Mouse (Mus musculus) bone marrow, adult 2 months (tissue): ENCODE data around the gene Gm3055. TPM values are rescaled to one million over a fixed set of nuclear protein-coding genes. Genes with fewer than 3 reads are reported as not detected.
"Not testable (repeated sequence)": the region's sequence is repeated elsewhere in the genome, so short reads cannot be mapped to it uniquely, and the experiment has no call there.

ENCODE experiments used
- H3K27ac ChIP-seq: fragments of 200-500 bp; 2 replicates; pipeline ENCODE4 v1.5.1; 2012; ENCODE audit warnings: low read depth, mild to moderate bottlenecking, control low read depth, inconsistent platforms, low read length; ENCODE audit not compliant: control insufficient read depth, poor library complexity, insufficient read depth
- H3K4me1 ChIP-seq: fragments of 200-500 bp; 2 replicates; pipeline ENCODE4 v1.6.1; 2011; ENCODE audit warnings: low read length; ENCODE audit not compliant: control insufficient read depth, insufficient read depth
- H3K4me3 ChIP-seq: fragments of 200-500 bp; replicated peaks from 2 replicates; pipeline ENCODE3; 2011; ENCODE audit warnings: mild to moderate bottlenecking, low read depth, low read length, control low read depth; ENCODE audit not compliant: control insufficient read depth
- WGBS: fragments of 180-500 bp; shearing (Covaris S2); methylation state at CpG from one replicate; pipeline ENCODE4 v1.1.7; 2018; 5-methylcytosine and 5-hydroxymethylcytosine counted together
- polyA plus RNA-seq: library from polyadenylated mRNA; stranded (reverse); fragments of >200 nt; gene quantifications from 2 replicates; pipeline ENCODE4 v1.2.4, GENCODE M21; 2011; ENCODE audit warnings: low replicate concordance; ENCODE audit not compliant: missing spikeins, insufficient read depth, insufficient read length

Gm3055 gene
- 2.0 TPM in 1 of 2 replicates, not detected in the other for polyA plus RNA-seq

DNA sequence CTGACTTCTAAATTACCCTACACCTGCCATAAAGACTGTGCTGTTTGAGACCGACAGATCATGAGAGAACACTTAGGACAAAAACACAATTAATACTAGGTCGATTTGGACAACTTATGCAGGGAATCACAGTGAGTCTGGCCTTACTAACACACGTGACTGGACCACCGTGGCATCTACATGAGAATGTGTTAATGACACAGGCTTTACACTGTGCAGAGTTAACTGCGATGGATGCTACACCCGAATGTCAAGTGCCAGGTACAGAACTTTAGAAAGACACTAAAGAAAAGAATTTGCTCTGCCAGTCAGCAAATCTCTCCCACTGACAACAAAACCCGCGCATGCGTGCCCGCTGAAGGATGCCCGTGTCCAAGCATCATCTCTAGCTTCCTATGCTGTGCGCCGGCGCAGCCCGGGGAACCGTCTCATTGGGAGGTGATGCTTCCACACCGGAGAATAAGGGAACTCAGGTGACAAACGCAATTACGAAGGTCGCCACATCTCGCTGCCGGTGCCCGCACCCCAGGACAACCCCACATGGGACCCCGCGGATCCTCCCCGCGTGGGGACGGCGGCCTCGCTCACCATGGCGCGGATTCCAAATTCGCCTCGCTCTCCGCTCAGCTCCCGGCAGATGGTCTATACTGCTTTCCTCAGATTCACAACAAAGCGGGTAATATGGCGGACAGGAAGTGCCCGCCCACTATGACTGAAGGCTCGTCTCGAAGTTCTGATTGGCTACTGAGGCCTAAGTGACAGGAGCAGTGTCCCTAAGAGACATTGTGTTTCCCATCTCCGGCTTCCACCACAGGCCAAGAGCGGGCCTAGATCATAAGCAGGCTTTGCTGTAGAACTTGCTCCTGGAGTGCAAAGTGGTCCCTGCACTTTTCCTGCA, at the start of gene Gm3055:
Gene Gm3055, minus strand, starts transcription at position 656 of the 898 bp plus-strand sequence.
- H3K4me1 ChIP-seq, H3K27ac ChIP-seq, H3K4me3 ChIP-seq: not testable (repeated sequence)
- no CpG with 5 or more reads among the region's 43 CpGs for WGBS

GRCm38 (mm10) chr10:81811899-81812298, 40.9 kb upstream of the Gm3055 start, which contains the start of gene Gm4767:
Gene Gm4767 (plus strand): TSS chr10:81812186.
- not testable (repeated sequence) for H3K4me1 ChIP-seq, H3K4me3 ChIP-seq, H3K27ac ChIP-seq
- 30% methylated on average over 13 of the region's 20 CpGs for WGBS

- not testable (repeated sequence) for H3K4me3 ChIP-seq, H3K27ac ChIP-seq, H3K4me1 ChIP-seq
- no CpG with 5 or more reads among the region's 3 CpGs for WGBS
Measured at GRCm38 (mm10) chr10:81771404-81771777, 430 bp upstream of the Gm3055 start.

GRCm38 (mm10) chr10:81704531-81705301, 66.2 kb downstream of the Gm3055 start, which contains the start of gene Zfp433:
Gene Zfp433 (plus strand): TSS chr10:81704825.
- not testable (repeated sequence) for H3K4me1 ChIP-seq, H3K4me3 ChIP-seq, H3K27ac ChIP-seq
- no CpG with 5 or more reads among the region's 46 CpGs for WGBS

Other genes starting within 250 kb of the Gm3055 start
- 5.4 and 9.4 TPM in 2 replicates for gene Gna15, start 246.9 kb downstream of the Gm3055 start, polyA plus RNA-seq
- 12.3 and 23.8 TPM in 2 replicates for gene Gna11, start 226.0 kb downstream of the Gm3055 start, polyA plus RNA-seq
- 183 and 306 TPM in 2 replicates for gene Aes, start 211.7 kb downstream of the Gm3055 start, polyA plus RNA-seq
- 18.5 and 41.7 TPM in 2 replicates for gene Tle2, start 196.6 kb downstream of the Gm3055 start, polyA plus RNA-seq
- gene Tle6, start 170.1 kb downstream of the Gm3055 start, polyA plus RNA-seq = 23.2 and 27.8 TPM in 2 replicates
- 3.9 and 6.6 TPM in 2 replicates for gene BC025920, start 164.9 kb downstream of the Gm3055 start, polyA plus RNA-seq
- 7.7 and 16.8 TPM in 2 replicates for gene Sirt6, start 143.4 kb downstream of the Gm3055 start, polyA plus RNA-seq
- gene Ankrd24, start 142.6 kb downstream of the Gm3055 start, polyA plus RNA-seq = 5.3 and 11.1 TPM in 2 replicates
- not detected in 2 replicates for gene Gm10778, start 122.1 kb downstream of the Gm3055 start, polyA plus RNA-seq
- not detected in 2 replicates for gene Zfp433, start 66.3 kb downstream of the Gm3055 start, polyA plus RNA-seq
- gene Gm4767, start 41.0 kb upstream of the Gm3055 start, polyA plus RNA-seq = 0.85 and 1.0 TPM in 2 replicates
- gene Gm32687, start 92.8 kb upstream of the Gm3055 start, polyA plus RNA-seq = 1.0 and 5.6 TPM in 2 replicates
- gene Zfp781, start 159.3 kb upstream of the Gm3055 start, polyA plus RNA-seq = 1.6 TPM in 1 of 2 replicates, not detected in the other